ENCODE assay signal across 9 mouse cellular contexts in genomic region chr17:9894828-9895685, GRCm38 (mm10).
A peak's percentile ranks its signal among the peaks of the same experiment; 100 is the strongest.
DNase-seq lines count a peak whose midpoint lies in the region; ATAC-seq lines count a peak whose summit lies in the region.
"Had no signal": no experiment of that assay in that cellular context is flagged by ENCODE, and none has a peak within 500 bp of the region (broad histone marks: within the 10 kb centered on the region; RNA-seq: fewer than 3 reads in every experiment).

No protein-coding gene starts in this region.

- DNase-seq in urinary bladder, postnatal 25 days (ENCODE audit: low spot score), result peak; percentile 6
- no peak for DNase-seq in urinary bladder, adult 2 months (ENCODE audit: low spot score)
- peak; percentile 70 to 85 for DNase-seq in kidney, postnatal 36 days
- DNase-seq in ovary, postnatal 36 days (ENCODE audit: low spot score), result peak; percentile 64
- no peak for DNase-seq in c-Kit-positive CD71-positive TER-119-positive erythroid progenitor cells, embryonic 14.5 days (ENCODE audit: low spot score)
- no peak for DNase-seq in layer of hippocampus, postnatal 25 days (ENCODE audit: extremely low spot score in 1 of 2, low spot score in 1 of 2)
- no peak for DNase-seq in layer of hippocampus, adult 11-12 months (ENCODE audit: low spot score)

- no peaks in the 10 kb centered on the region for H3K9me3 ChIP-seq in heart, embryonic 11.5 days (replicated peaks; ENCODE audit: control insufficient read depth, low read length)

- no peaks in the 10 kb centered on the region for H3K4me1 ChIP-seq in heart, embryonic 11.5 days (ENCODE audit: control insufficient read depth, insufficient read depth, low read length)

- no peaks in the 10 kb centered on the region for H3K27me3 ChIP-seq in heart, embryonic 11.5 days (ENCODE audit: control insufficient read depth, insufficient read depth, low read length)

- peak overlapping the region; percentile 81 for H3K27ac ChIP-seq in heart, embryonic 11.5 days (ENCODE audit: low read depth, low read length)

- H3K4me2 ChIP-seq in heart, embryonic 11.5 days, result 0 out of 2 replicates have a peak overlapping the region, but pooled peaks have one; percentile 6

- ATAC-seq in heart, embryonic 11.5 days (replicated peaks; ENCODE audit: insufficient number of reproducible peaks, low FRiP score, low TSS enrichment), result peak; percentile 81

- H3K36me3 ChIP-seq in heart, embryonic 11.5 days (ENCODE audit: control insufficient read depth, insufficient read depth, low read length), result no peaks in the 10 kb centered on the region
- H3K36me3 ChIP-seq: G1E had no signal

- 43% methylated on average over 19 of the region's 19 CpGs for WGBS in heart, embryonic 11.5 days (ENCODE audit: insufficient replicate concordance)

- H3K9ac ChIP-seq in heart, embryonic 11.5 days (ENCODE audit: low read depth, low read length), result no peak overlapping the region; the same call in 1 of the 2 replicates

- no peak overlapping the region for H3K4me3 ChIP-seq in heart, embryonic 11.5 days (ENCODE audit: low read depth, low read length)

Comparison
In these comparisons a context has a peak if more than half of its experiments do, and no peak if none do; other contexts are left out.
1. DNase-seq: peak in urinary bladder, postnatal 25 days (single experiment), kidney, postnatal 36 days (2 of 2) and ovary, postnatal 36 days (single experiment); none in urinary bladder, adult 2 months (single experiment), c-Kit-positive CD71-positive TER-119-positive erythroid progenitor cells, embryonic 14.5 days (single experiment), layer of hippocampus, postnatal 25 days (0 of 2) and layer of hippocampus, adult 11-12 months (single experiment).